Mouse (Mus musculus) liver, postnatal 0 days (tissue): ENCODE data around the gene Aldh18a1.
A peak's percentile ranks its signal among the peaks of the same experiment; 100 is the strongest.

Source experiments
- CTCF ChIP-seq: sonication (generic); IDR thresholded peaks from 2 replicates; pipeline ENCODE4 v1.5.1; 2016; ENCODE audit warnings: antibody characterized with exemption, low read depth
- EP300 ChIP-seq: IDR thresholded peaks from 2 replicates; pipeline ENCODE4 v1.6.1; 2016; ENCODE audit warnings: antibody characterized with exemption, low read depth, mild to moderate bottlenecking

- TF ChIP-seq CTCF (peak; percentile 7; the same call in 1 of the 2 replicates), EP300 (no peak)
Observed at GRCm38 (mm10) chr19:40548796-40549515, 39.3 kb downstream of the Aldh18a1 start.
